Mouse (Mus musculus): ENCODE results near the gene Med20. TPM values are rescaled to one million over a fixed set of nuclear protein-coding genes. Genes with fewer than 3 reads are reported as not detected.

The Med20 gene
- polyA plus RNA-seq, 1 experiment, result 25.3 TPM

DNA sequence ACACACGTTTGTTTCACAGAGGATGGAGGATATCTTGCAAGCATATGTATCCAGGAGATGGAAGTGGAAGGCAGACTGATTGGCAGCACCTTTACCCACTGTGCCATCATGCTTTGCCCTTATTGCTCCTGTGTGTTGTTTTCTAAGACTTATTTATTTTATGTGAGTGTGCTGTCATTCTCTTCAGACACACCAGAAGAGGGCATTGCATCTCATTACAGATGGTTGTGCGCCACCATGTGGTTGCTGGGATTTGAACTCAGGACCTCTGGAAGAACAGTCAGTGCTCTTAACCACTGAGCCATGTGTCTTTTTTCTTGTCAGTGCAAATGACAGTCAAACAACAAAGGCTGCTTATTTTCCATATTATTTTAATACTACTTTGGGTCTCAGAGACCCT lies 16.4 kb downstream of the Med20 start:
- Histone ChIP-seq H3K36me3 (ENCODE audit: control insufficient read depth, insufficient read depth, low read length) (no peaks in the 10 kb centered on the region; the same call in 1 of the 2 replicates), H3K27ac (ENCODE audit: insufficient read depth, low read depth, low read length) (no peak overlapping the region), H3K4me1 (ENCODE audit: control insufficient read depth, insufficient read depth, low read length) (no peaks in the 10 kb centered on the region; the same call in 1 of the 2 replicates), H3K27me3 (replicated peaks; ENCODE audit: control insufficient read depth, insufficient read depth, low read length) (no peaks in the 10 kb centered on the region), H3K4me3 (ENCODE audit: insufficient read depth, low read depth, low read length) (no peak overlapping the region)
- DNase-seq, result no peak
- 76% methylated on average over 2 of the region's 2 CpGs for WGBS
- TF ChIP-seq CTCF (conservative IDR thresholded peaks at IDR 0.05; ENCODE audit: insufficient read depth, insufficient read length, low read depth, low read length), result no peak
- no peak for TF ChIP-seq POLR2A (IDR thresholded peaks at IDR 0.05; ENCODE audit: low read depth, low read length)

- no peaks in the 10 kb centered on the region for H3K27me3 ChIP-seq (replicated peaks; ENCODE audit: control insufficient read depth, insufficient read depth, low read length)
- H3K27ac ChIP-seq (ENCODE audit: insufficient read depth, low read depth, low read length), result peak overlapping the region; percentile 86
- no peak for TF ChIP-seq CTCF (conservative IDR thresholded peaks at IDR 0.05; ENCODE audit: insufficient read depth, insufficient read length, low read depth, low read length)
- TF ChIP-seq POLR2A (IDR thresholded peaks at IDR 0.05; ENCODE audit: low read depth, low read length), result no peak
- no peaks in the 10 kb centered on the region; the same call in 1 of the 2 replicates for H3K4me1 ChIP-seq (ENCODE audit: control insufficient read depth, insufficient read depth, low read length)
- peak; percentile 97 for DNase-seq
- WGBS, result under 1% methylated on average over 63 of the region's 63 CpGs
- no peaks in the 10 kb centered on the region for H3K36me3 ChIP-seq (ENCODE audit: control insufficient read depth, insufficient read depth, low read length)
- H3K4me3 ChIP-seq (ENCODE audit: insufficient read depth, low read depth, low read length), result peak overlapping the region; percentile 85
Observed at GRCm38 (mm10) chr17:47628851-47629676, 17.7 kb downstream of the Med20 start.

DNA sequence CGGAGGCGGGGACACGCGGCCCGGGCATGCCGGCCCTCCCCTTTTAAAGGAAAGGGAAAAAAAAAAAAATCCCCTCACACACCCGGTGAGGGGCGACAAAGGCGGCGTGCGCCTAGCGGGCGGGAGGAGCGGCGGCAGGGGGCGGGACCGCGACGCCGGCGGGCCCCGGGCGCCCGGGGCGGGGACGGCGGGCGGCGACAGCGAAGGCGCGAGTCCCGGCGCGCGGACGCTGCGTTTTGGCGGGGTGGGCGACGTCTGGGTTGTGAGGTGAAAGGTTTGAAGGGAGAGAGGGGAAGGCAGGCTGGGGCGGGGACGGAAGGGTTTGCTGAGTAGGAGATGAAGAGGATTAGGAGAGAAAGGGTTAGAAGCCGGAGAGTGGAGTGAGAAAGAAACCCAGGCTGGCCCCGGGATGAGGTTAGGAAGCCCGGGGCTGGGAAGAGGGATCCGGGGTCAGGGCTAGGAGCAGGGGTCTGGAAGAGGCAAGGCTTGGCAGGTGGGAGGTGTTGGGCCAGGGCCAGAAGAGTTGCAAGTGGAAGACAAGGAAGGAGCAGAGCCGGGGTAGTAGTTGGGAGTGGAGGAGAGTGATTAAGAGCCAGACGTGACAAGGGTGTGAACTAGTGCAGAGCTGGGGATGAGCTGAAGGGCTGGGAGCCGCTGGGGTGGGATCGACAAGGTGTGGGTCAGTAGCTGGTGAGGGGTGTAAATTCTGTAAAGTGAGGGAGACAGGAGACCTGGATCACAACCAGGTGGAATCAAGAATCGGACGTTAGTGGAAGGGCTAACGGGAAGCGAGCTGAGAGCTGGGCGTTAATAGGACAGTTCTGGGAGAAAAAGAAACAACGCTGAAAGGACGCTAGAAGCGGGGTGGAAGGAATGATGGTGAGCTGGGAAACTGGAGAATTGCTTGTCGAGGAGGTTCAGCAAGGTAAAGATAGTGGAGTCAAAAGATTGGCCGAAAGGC lies 18.6 kb downstream of the Med20 start:
- no peak for DNase-seq
- WGBS, result 1% methylated on average over 60 of the region's 61 CpGs
- H3K36me3 ChIP-seq (ENCODE audit: control insufficient read depth, insufficient read depth, low read length), result no peaks in the 10 kb centered on the region
- TF ChIP-seq POLR2A (IDR thresholded peaks at IDR 0.05; ENCODE audit: low read depth, low read length) (no peak), CTCF (conservative IDR thresholded peaks at IDR 0.05; ENCODE audit: insufficient read depth, insufficient read length, low read depth, low read length) (no peak)
- H3K4me3 ChIP-seq (ENCODE audit: insufficient read depth, low read depth, low read length), result peak overlapping the region; percentile 85
- no peaks in the 10 kb centered on the region for H3K27me3 ChIP-seq (replicated peaks; ENCODE audit: control insufficient read depth, insufficient read depth, low read length)
- H3K27ac ChIP-seq (ENCODE audit: insufficient read depth, low read depth, low read length), result no peak overlapping the region
- H3K4me1 ChIP-seq (ENCODE audit: control insufficient read depth, insufficient read depth, low read length), result no peaks in the 10 kb centered on the region; the same call in 1 of the 2 replicates

DNA sequence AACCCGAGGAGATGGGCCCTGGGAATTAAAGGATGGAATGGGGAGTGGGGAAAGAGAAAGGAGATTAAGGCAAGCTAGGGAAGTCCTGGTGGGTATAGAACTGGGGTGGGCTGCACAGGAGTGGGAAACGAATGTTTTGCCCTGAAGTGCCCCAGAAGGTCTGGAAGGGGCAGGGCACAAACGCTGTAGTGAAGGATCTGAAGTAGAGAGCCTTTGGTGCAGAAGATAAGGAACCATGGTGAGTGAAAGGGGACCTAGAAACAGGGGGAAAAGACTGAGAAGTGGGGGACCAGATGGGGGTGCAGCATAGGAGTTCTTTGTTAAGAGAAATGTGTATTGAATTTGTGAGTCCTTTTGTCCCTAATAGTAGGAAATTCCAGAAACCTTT lies 19.3 kb downstream of the Med20 start, which contains the start of gene Usp49:
Usp49 (plus strand) TSS at position 13 of the 388 bp plus-strand sequence.
- TF ChIP-seq POLR2A (IDR thresholded peaks at IDR 0.05; ENCODE audit: low read depth, low read length), result no peak
- no peak for TF ChIP-seq CTCF (conservative IDR thresholded peaks at IDR 0.05; ENCODE audit: insufficient read depth, insufficient read length, low read depth, low read length)
- WGBS, result 3% methylated on average over 3 of the region's 3 CpGs

DNA sequence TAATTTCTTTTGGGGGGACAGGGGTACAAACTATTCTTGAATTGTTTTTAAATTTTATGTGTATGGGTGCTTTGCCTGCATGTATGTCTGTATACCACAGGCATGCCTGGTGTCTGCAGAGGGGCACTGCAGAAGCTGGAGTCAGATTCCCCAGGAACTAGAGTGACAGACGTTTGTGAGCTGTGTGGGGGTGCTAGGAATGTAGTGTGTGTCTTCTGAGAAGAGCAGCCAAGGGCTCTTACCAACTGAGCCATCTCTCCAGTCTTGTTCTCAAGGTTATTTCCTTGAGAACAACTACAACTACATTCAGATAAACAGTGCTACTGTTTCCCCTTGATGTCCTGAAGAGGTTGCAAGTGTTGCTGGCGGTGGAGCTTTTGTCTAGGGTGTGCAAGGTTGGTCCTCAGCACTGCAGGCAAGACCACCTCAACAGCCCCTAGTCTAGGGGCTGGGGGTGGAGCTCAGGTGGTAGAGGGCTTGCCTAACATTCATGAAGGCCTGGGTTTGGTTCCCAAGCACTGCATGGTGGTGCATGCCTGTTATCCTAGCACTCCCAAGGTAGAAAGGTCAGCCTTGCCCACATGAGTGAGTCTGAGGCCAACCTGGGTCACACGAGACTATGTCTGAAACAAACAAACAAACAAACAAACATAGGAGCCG lies 20.9 kb downstream of the Med20 start:
- Histone ChIP-seq H3K27ac (ENCODE audit: insufficient read depth, low read depth, low read length) (no peak overlapping the region), H3K36me3 (ENCODE audit: control insufficient read depth, insufficient read depth, low read length) (no peaks in the 10 kb centered on the region), H3K4me3 (ENCODE audit: insufficient read depth, low read depth, low read length) (no peak overlapping the region), H3K27me3 (replicated peaks; ENCODE audit: control insufficient read depth, insufficient read depth, low read length) (no peaks in the 10 kb centered on the region), H3K4me1 (ENCODE audit: control insufficient read depth, insufficient read depth, low read length) (no peaks in the 10 kb centered on the region; the same call in 1 of the 2 replicates)
- TF ChIP-seq POLR2A (IDR thresholded peaks at IDR 0.05; ENCODE audit: low read depth, low read length), result no peak
- 73% methylated on average over 4 of the region's 4 CpGs for WGBS
- DNase-seq, result no peak

More for the DNA sequence above, 19.3 kb downstream of the Med20 start, which contains the start of gene Usp49:
- Histone ChIP-seq H3K36me3 (ENCODE audit: control insufficient read depth, insufficient read depth, low read length) (no peaks in the 10 kb centered on the region), H3K27me3 (replicated peaks; ENCODE audit: control insufficient read depth, insufficient read depth, low read length) (no peaks in the 10 kb centered on the region), H3K27ac (ENCODE audit: insufficient read depth, low read depth, low read length) (no peak within 1 kb of the TSS), H3K4me3 (ENCODE audit: insufficient read depth, low read depth, low read length) (peak within 1 kb of the TSS; percentile 85), H3K4me1 (ENCODE audit: control insufficient read depth, insufficient read depth, low read length) (no peaks in the 10 kb centered on the region; the same call in 1 of the 2 replicates)
- DNase-seq, result no peak

GRCm38 (mm10) chr17:47633999-47634770 lies 22.8 kb downstream of the Med20 start:
- Histone ChIP-seq H3K27ac (ENCODE audit: insufficient read depth, low read depth, low read length) (no peak overlapping the region), H3K36me3 (ENCODE audit: control insufficient read depth, insufficient read depth, low read length) (no peaks in the 10 kb centered on the region), H3K4me1 (ENCODE audit: control insufficient read depth, insufficient read depth, low read length) (no peaks in the 10 kb centered on the region), H3K27me3 (replicated peaks; ENCODE audit: control insufficient read depth, insufficient read depth, low read length) (no peaks in the 10 kb centered on the region), H3K4me3 (ENCODE audit: insufficient read depth, low read depth, low read length) (no peak overlapping the region)
- no peak for TF ChIP-seq POLR2A (IDR thresholded peaks at IDR 0.05; ENCODE audit: low read depth, low read length)
- no peak for TF ChIP-seq CTCF (conservative IDR thresholded peaks at IDR 0.05; ENCODE audit: insufficient read depth, insufficient read length, low read depth, low read length)
- no peak for DNase-seq
- 67% methylated on average over 7 of the region's 7 CpGs for WGBS
